Mouse (Mus musculus) heart, embryonic 15.5 days (tissue): Measurements from ENCODE around the gene Gm7102. TPM values are rescaled to one million over a fixed set of nuclear protein-coding genes. Genes with fewer than 3 reads are reported as not detected.

Experiments
- ATAC-seq: fragments of 200-750 bp; cut with Nextera tagmentation; replicated peaks from 2 replicates; pipeline ENCODE4 v1.8.0; 2017; ENCODE audit warnings: low read depth, moderate TSS enrichment; ENCODE audit not compliant: insufficient number of reproducible peaks, insufficient read depth, low FRiP score
- H3K27ac ChIP-seq: fragments of 300-500 bp; sonication (generic); 2 replicates; pipeline ENCODE4 v1.5.1; 2015; ENCODE audit warnings: mild to moderate bottlenecking, inconsistent platforms
- H3K27me3 ChIP-seq: fragments of 300-500 bp; sonication (generic); 2 replicates; pipeline ENCODE4 v1.6.1; 2015; ENCODE audit warnings: inconsistent platforms
- H3K36me3 ChIP-seq: fragments of 300-500 bp; sonication (generic); 2 replicates; pipeline ENCODE4 v1.6.1; 2015; ENCODE audit warnings: mild to moderate bottlenecking, inconsistent platforms
- H3K4me1 ChIP-seq: fragments of 300-500 bp; sonication (generic); replicated peaks from 2 replicates; pipeline ENCODE4 v1.6.1; 2015; ENCODE audit warnings: inconsistent platforms
- H3K4me2 ChIP-seq: fragments of 300-500 bp; sonication (generic); 2 replicates; pipeline ENCODE4 v1.6.1; 2015; ENCODE audit warnings: inconsistent platforms, mild to moderate bottlenecking, moderate library complexity
- H3K4me3 ChIP-seq: fragments of 300-500 bp; sonication (generic); 2 replicates; pipeline ENCODE4 v1.5.1; 2015; ENCODE audit warnings: mild to moderate bottlenecking, inconsistent platforms
- H3K9ac ChIP-seq: fragments of 300-500 bp; sonication (generic); 2 replicates; pipeline ENCODE4 v1.6.1; 2015; ENCODE audit warnings: mild to moderate bottlenecking, inconsistent platforms
- H3K9me3 ChIP-seq: fragments of 300-500 bp; sonication (generic); replicated peaks from 2 replicates; pipeline ENCODE4 v1.6.1; 2016; ENCODE audit warnings: inconsistent platforms
- WGBS: fragments of 180-500 bp; shearing (Covaris S2); methylation state at CpG from one replicate; pipeline ENCODE4 v1.1.7; 2015; ENCODE audit warnings: mixed read lengths; 5-methylcytosine and 5-hydroxymethylcytosine counted together
- polyA plus RNA-seq: library from polyadenylated mRNA; unstranded; fragments of >200 nt; fragmentation: Nextera tagmentation; extraction: Ambion mirVana; gene quantifications from 2 replicates; pipeline ENCODE4 v1.2.1, GENCODE M21; 2015

The Gm7102 gene
- polyA plus RNA-seq, 1 experiment from 2014 or later: not detected

DNA sequence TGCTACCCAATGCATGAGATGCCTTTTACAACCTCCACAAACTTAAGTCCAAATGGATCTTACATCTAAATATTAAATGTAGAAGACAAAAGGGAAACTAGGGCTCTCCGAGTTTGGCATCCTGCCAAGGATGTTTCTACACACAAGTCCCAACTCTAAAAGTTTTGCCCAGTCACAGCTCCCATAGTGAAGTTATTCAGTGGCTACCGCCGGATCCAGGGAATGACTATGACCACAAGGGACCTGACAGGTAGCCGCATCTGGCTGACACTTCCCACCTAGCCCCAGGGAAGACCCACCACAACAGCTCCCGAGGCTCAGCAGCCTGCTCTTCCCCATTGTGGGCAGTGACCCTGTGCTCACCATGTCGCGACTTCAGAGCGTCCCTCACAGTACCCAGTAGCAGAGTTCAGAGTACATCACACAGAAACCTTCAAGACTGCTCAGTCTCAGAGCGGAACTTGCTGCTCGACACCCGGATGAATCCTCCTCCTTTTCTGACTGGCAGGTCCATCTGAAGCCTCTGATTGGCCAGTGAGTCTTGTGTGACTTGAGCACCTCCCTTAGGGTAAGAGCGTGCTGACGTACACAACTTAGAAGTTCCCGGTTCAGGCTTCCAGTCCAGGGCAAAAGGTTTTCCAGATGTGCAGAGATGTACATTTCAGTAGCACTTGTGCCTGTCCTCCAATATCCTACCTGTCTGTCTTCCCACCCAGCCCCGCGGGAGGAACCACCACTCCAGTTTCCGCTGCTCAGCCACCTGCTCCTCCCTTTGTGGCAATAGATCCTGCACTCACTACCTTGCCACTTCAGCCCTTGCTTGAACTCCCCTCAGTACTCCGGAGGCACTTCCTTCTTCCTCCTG, 35.5 kb downstream of the Gm7102 start, which contains the start of gene Zfp950:
Gene Zfp950 (minus strand): TSS at position 499 of the 865 bp plus-strand sequence.
- Histone ChIP-seq H3K4me3 (peak within 1 kb of the TSS; percentile 83), H3K4me1 (peaks cover 12% of the 10 kb centered on the region), H3K36me3 (no peaks in the 10 kb centered on the region), H3K27ac (peak within 1 kb of the TSS; percentile 67), H3K4me2 (peak within 1 kb of the TSS; percentile 83), H3K9ac (peak within 1 kb of the TSS; percentile 82), H3K9me3 (no peaks in the 10 kb centered on the region), H3K27me3 (no peaks in the 10 kb centered on the region)
- under 1% methylated on average over 18 of the region's 18 CpGs for WGBS
- ATAC-seq: peak; percentile 99

DNA sequence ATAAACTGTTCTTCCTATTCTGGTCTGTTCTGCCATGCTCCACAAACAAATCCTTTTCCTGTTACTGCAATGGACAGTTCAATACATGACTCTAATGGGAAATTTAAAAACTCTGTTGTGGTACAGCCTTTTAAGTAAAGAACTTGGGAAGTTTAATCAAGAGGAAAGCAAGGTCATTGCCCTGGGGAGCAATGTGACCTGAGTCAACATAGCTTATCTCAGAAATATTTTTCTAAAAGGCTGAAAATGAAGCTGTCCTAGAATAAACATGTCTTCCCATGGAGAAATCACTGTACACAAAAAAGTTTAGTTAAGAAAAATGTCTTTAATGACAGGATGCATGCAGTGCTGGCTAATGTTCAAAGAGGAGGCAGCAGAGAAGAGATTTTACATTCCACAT, 37.5 kb downstream of the Gm7102 start:
- no peak overlapping the region for H3K4me3 ChIP-seq
- no peaks in the 10 kb centered on the region for H3K9me3 ChIP-seq
- H3K27me3 ChIP-seq: no peaks in the 10 kb centered on the region
- no peak overlapping the region for H3K27ac ChIP-seq
- peaks cover 12% of the 10 kb centered on the region for H3K4me1 ChIP-seq
- ATAC-seq: no peak
- H3K9ac ChIP-seq: no peak overlapping the region
- no peaks in the 10 kb centered on the region for H3K36me3 ChIP-seq
- no peak overlapping the region for H3K4me2 ChIP-seq

DNA sequence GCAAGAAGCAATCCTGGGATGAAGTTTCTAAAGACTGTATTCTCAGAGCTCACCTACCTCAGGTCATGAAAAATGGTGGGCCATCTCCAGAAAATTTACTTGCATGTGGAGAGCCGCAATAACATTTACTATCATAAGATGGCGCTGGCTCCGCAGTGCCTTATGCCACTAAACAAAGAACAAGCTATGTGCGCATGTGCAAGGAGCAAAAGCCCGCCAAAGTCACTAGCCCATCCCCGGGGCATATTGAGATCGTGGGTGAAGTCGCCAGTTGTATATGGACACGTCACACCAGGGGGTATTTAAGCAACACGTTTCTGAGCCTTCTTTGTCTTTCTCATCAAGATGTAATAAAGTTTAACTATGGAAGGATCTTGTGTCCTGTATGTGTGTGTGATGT, 45.0 kb downstream of the Gm7102 start:
- Histone ChIP-seq H3K9me3 (no peaks in the 10 kb centered on the region), H3K27me3 (no peaks in the 10 kb centered on the region), H3K4me2 (no peak overlapping the region), H3K27ac (no peak overlapping the region), H3K36me3 (peaks cover 15% of the 10 kb centered on the region), H3K4me1 (no peaks in the 10 kb centered on the region), H3K9ac (no peak overlapping the region), H3K4me3 (no peak overlapping the region)
- no peak for ATAC-seq
- 91% methylated on average over 10 of the region's 10 CpGs for WGBS

Other genes with a start within 250 kb of the Gm7102 start
- gene Zfp950, start 35.5 kb downstream of the Gm7102 start, polyA plus RNA-seq: 26.3 and 29.6 TPM in 2 replicates
- not detected in 2 replicates for gene Gm6020, start 7.6 kb upstream of the Gm7102 start, polyA plus RNA-seq
- gene Csf2ra, start 52.1 kb upstream of the Gm7102 start, polyA plus RNA-seq: 32.4 and 44.3 TPM in 2 replicates
- gene Gm21060, start 120.8 kb upstream of the Gm7102 start, polyA plus RNA-seq: not detected in 2 replicates